Mouse (Mus musculus) CH12.LX (cell line): ENCODE results near the gene Paqr5. TPM values are rescaled to one million over a fixed set of nuclear protein-coding genes. Genes with fewer than 3 reads are reported as not detected.

Source experiments
- DNase-seq: peaks from one replicate; pipeline ENCODE4 v3.0.0-alpha.2; 2013; ENCODE audit errors: extremely low read depth
- H3K27ac ChIP-seq: 2 replicates; pipeline ENCODE4 v1.5.1; 2012; ENCODE audit warnings: low read depth, mild to moderate bottlenecking, control low read depth, moderate library complexity; ENCODE audit not compliant: insufficient read depth
- H3K27me3 ChIP-seq: replicated peaks from 2 replicates; pipeline ENCODE3; 2012; ENCODE audit warnings: inconsistent platforms
- H3K36me3 ChIP-seq, 2 experiments: replicated peaks in 1 of 2; 2 replicates each; pipeline versions ENCODE3 to v1.6.1; 2012; ENCODE audit warnings: inconsistent platforms in 1 of 2, low read length in 1 of 2, mild to moderate bottlenecking in 1 of 2, mixed read lengths in 1 of 2, moderate library complexity in 1 of 2; ENCODE audit not compliant: control insufficient read depth in 1 of 2, insufficient read depth in 1 of 2
- H3K4me1 ChIP-seq, 2 experiments: 2 replicates each; pipeline ENCODE4 v1.6.1; 2012; ENCODE audit warnings: inconsistent platforms in 1 of 2, moderate library complexity in 1 of 2; ENCODE audit not compliant: insufficient read depth in 2 of 2, control insufficient read depth in 1 of 2
- H3K4me2 ChIP-seq: 2 replicates; pipeline ENCODE4 v1.6.1; 2012; ENCODE audit warnings: low read depth, mild to moderate bottlenecking, control low read depth; ENCODE audit not compliant: poor library complexity, insufficient read depth, severe bottlenecking
- H3K4me3 ChIP-seq, 3 experiments: fragments of 150-350 bp in 1 of 3; sonication (generic) in 1 of 3; replicated peaks in 1 of 3; 2 replicates each; pipeline versions ENCODE3 to v1.5.1; 2011 to 2012; ENCODE audit warnings: low read depth in 2 of 3, low read length in 2 of 3, mild to moderate bottlenecking in 2 of 3, moderate library complexity in 2 of 3, control low read depth in 1 of 3, improper control_type of control experiment in 1 of 3, inconsistent platforms in 1 of 3, mixed read lengths in 1 of 3; ENCODE audit not compliant: poor library complexity in 1 of 3
- H3K79me2 ChIP-seq: replicated peaks from 2 replicates; pipeline ENCODE4 v1.6.1; 2012; ENCODE audit warnings: mild to moderate bottlenecking, moderate library complexity; ENCODE audit not compliant: control insufficient read depth, poor library complexity, insufficient read depth, severe bottlenecking; ENCODE audit errors: extremely low read depth
- H3K9ac ChIP-seq: 2 replicates; pipeline ENCODE4 v1.6.1; 2012; ENCODE audit warnings: low read depth, mild to moderate bottlenecking, control low read depth, moderate library complexity; ENCODE audit not compliant: insufficient read depth
- H3K9me3 ChIP-seq: replicated peaks from 2 replicates; pipeline ENCODE3; 2012; ENCODE audit warnings: low read length, inconsistent platforms, mixed read lengths
- BHLHE40 ChIP-seq: IDR thresholded peaks from 2 replicates; pipeline ENCODE4 v1.6.1; 2011; ENCODE audit warnings: mild to moderate bottlenecking, low read depth, low read length, improper control_type of control experiment
- CHD2 ChIP-seq: IDR thresholded peaks from 2 replicates; pipeline ENCODE4 v1.6.1; 2011; ENCODE audit warnings: low read length, improper control_type of control experiment
- CTCF ChIP-seq, 2 experiments: IDR thresholded peaks in 1 of 2; conservative IDR thresholded peaks in 1 of 2; 2 replicates each; pipeline ENCODE4 v1.5.1; 2011 to 2012; ENCODE audit warnings: low read depth in 2 of 2, low read length in 2 of 2, improper control_type of control experiment in 1 of 2, inconsistent platforms in 1 of 2, mild to moderate bottlenecking in 1 of 2, moderate library complexity in 1 of 2
- ETS1 ChIP-seq: conservative IDR thresholded peaks from 2 replicates; pipeline ENCODE4 v1.6.1; 2012; ENCODE audit warnings: low read depth, mild to moderate bottlenecking, inconsistent platforms, low read length, improper control_type of control experiment, moderate library complexity
- GABPA ChIP-seq: IDR thresholded peaks from 2 replicates; pipeline ENCODE4 v1.6.1; 2012; ENCODE audit warnings: low read depth, low read length, improper control_type of control experiment, inconsistent platforms; ENCODE audit not compliant: insufficient replicate concordance
- HCFC1 ChIP-seq: IDR thresholded peaks from 2 replicates; pipeline ENCODE4 v1.6.1; 2012; ENCODE audit warnings: low read depth, mild to moderate bottlenecking, inconsistent platforms, low read length, improper control_type of control experiment
- IRF4 ChIP-seq: IDR thresholded peaks from 2 replicates; pipeline ENCODE4 v1.6.1; 2014; ENCODE audit warnings: low read depth, mild to moderate bottlenecking, inconsistent platforms, low read length, improper control_type of control experiment
- JUN ChIP-seq: IDR thresholded peaks from 2 replicates; pipeline ENCODE4 v1.6.1; 2011; ENCODE audit warnings: low read depth, mild to moderate bottlenecking, low read length, improper control_type of control experiment, moderate library complexity; ENCODE audit not compliant: insufficient read depth
- JUND ChIP-seq: conservative IDR thresholded peaks from 2 replicates; pipeline ENCODE4 v1.6.1; 2011; ENCODE audit warnings: low read depth, low read length, improper control_type of control experiment
- KAT2A ChIP-seq: IDR thresholded peaks from 2 replicates; pipeline ENCODE4 v1.6.1; 2012; ENCODE audit warnings: low read length, improper control_type of control experiment, inconsistent platforms; ENCODE audit not compliant: insufficient replicate concordance
- MAFK ChIP-seq: IDR thresholded peaks from 2 replicates; pipeline ENCODE4 v1.6.1; 2011; ENCODE audit warnings: low read length, improper control_type of control experiment; ENCODE audit not compliant: insufficient replicate concordance
- MAZ ChIP-seq: IDR thresholded peaks from 2 replicates; pipeline ENCODE4 v1.6.1; 2012; ENCODE audit warnings: low read depth, mild to moderate bottlenecking, inconsistent platforms, low read length, improper control_type of control experiment, moderate library complexity
- MEF2A ChIP-seq: IDR thresholded peaks from 2 replicates; pipeline ENCODE4 v1.6.1; 2014; ENCODE audit warnings: low read depth, mild to moderate bottlenecking, inconsistent platforms, low read length, improper control_type of control experiment, borderline replicate concordance
- MXI1 ChIP-seq: IDR thresholded peaks from 2 replicates; pipeline ENCODE4 v1.6.1; 2011; ENCODE audit warnings: mild to moderate bottlenecking, low read depth, low read length, improper control_type of control experiment
- NELFE ChIP-seq: IDR thresholded peaks from 2 replicates; pipeline ENCODE4 v1.6.1; 2011; ENCODE audit warnings: low read depth, low read length, improper control_type of control experiment
- NRF1 ChIP-seq: IDR thresholded peaks from 2 replicates; pipeline ENCODE4 v1.6.1; 2014; ENCODE audit warnings: low read depth, mild to moderate bottlenecking, inconsistent platforms, low read length, improper control_type of control experiment, moderate library complexity
- PAX5 ChIP-seq: IDR thresholded peaks from 2 replicates; pipeline ENCODE4 v1.6.1; 2012; ENCODE audit warnings: low read length, inconsistent platforms, mixed read lengths
- POLR2A ChIP-seq: IDR thresholded peaks from 2 replicates; pipeline ENCODE4 v1.6.1; 2011; ENCODE audit warnings: low read depth, mild to moderate bottlenecking, improper control_type of control experiment, low read length
- RAD21 ChIP-seq: IDR thresholded peaks from 2 replicates; pipeline ENCODE4 v1.6.1; 2011; ENCODE audit warnings: low read depth, mild to moderate bottlenecking, low read length, improper control_type of control experiment, moderate library complexity
- RCOR1 ChIP-seq: conservative IDR thresholded peaks from 2 replicates; pipeline ENCODE4 v1.6.1; 2012; ENCODE audit warnings: low read depth, mild to moderate bottlenecking, inconsistent platforms, low read length, improper control_type of control experiment
- SIN3A ChIP-seq: IDR thresholded peaks from 2 replicates; pipeline ENCODE4 v1.6.1; 2012; ENCODE audit warnings: low read length, improper control_type of control experiment, inconsistent platforms
- SMC3 ChIP-seq: IDR thresholded peaks from 2 replicates; pipeline ENCODE4 v1.6.1; 2011; ENCODE audit warnings: low read depth, low read length, improper control_type of control experiment
- TBP ChIP-seq: conservative IDR thresholded peaks from 2 replicates; pipeline ENCODE4 v1.6.1; 2011; ENCODE audit warnings: low read depth, low read length, improper control_type of control experiment
- UBTF ChIP-seq: IDR thresholded peaks from 2 replicates; pipeline ENCODE4 v1.6.1; 2012; ENCODE audit warnings: low read depth, mild to moderate bottlenecking, inconsistent platforms, low read length, improper control_type of control experiment, moderate library complexity
- ZMIZ1 ChIP-seq: IDR thresholded peaks from 2 replicates; pipeline ENCODE4 v1.6.1; 2012; ENCODE audit warnings: low read depth, mild to moderate bottlenecking, inconsistent platforms, low read length, improper control_type of control experiment
- dilution Hi-C: fragments of 300-500 bp; cut with MboI; formaldehyde crosslinking; loops from 2 replicates; pipeline ENCODE4 v1.14.3; 2020; ENCODE audit warnings: low sequenced_read_pairs; ENCODE audit not compliant: extremely low pct_unique_long_range_greater_than_20kb, extremely low pct_ligation_motif_present
- in situ Hi-C: fragments of 300-500 bp; cut with MboI; formaldehyde crosslinking; loops from 3 replicates; pipeline ENCODE4 v1.14.3; 2019; ENCODE audit warnings: low sequenced_read_pairs, low pct_ligation_motif_present, low pct_unique_long_range_greater_than_20kb, mixed read lengths
- polyA plus RNA-seq: library from polyadenylated mRNA; unstranded; fragments of >175 nt; gene quantifications from 2 replicates; pipeline ENCODE4 v1.2.1, GENCODE M21; 2012; ENCODE audit warnings: low read depth; ENCODE audit not compliant: insufficient read length
- total RNA-seq, 2 experiments: library from RNA; depleted of rRNA; stranded (reverse); fragments of 300-350 nt in 1 of 2; fragments of >200 nt in 1 of 2; gene quantifications; 2 replicates each; pipeline ENCODE4 v1.2.3; 2012 to 2014

The Paqr5 gene
- total and polyA plus RNA-seq, 3 experiments: 0.38 to 0.43 (median 0.39) TPM

DNA sequence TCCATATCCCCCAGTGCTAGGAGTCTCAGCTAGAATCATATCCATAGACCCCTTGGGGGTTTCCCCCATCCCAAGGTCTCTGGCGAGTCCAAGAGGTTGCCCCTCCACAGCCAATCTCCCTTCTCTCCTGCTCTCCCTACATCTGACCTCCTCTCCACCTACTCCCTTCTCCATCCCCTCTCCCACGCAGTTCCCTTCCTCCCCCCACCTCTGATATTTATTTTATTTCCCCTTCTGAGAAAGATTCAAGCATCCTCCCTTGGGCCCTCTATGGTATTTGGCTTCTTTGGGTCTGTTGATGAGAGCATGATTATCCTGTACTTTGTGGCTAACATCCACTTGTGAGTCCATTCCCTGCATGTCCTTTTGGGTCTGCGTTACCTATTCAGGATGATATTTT, 118.3 kb downstream of the Paqr5 start (continued):
- TF ChIP-seq IRF4 (no peak), ZMIZ1 (no peak), SMC3 (no peak)
- TF ChIP-seq, all 38 proteins: peak for 0

- dilution Hi-C loops: no loop called here
- in situ Hi-C loops: loop anchor here (5.0 kb wide), 1 partner anchor 80 kb away; no protein-coding TSS in a partner anchor
- no peaks in the 10 kb centered on the region for H3K27me3 ChIP-seq
Measured at GRCm38 (mm10) chr9:61907621-61908295, 118.9 kb downstream of the Paqr5 start.

DNA sequence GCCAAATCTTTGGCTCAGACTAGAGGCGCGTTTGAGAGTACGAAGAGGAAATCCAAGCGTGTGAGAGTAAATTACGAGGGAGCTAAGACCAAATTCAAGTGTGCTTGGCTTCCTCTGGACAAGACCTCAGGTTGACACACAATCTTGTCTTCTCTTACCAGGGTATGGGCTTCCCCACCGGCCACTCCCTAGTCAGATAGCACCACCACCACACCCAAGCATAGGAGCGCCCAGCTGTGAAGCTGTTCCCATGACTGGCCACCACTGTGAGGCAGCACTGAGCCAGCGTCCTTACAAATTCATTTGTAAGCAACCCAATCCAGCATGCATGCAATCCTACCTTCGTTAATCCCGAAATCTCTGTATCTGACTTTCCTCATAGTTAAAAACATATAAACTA, 119.7 kb downstream of the Paqr5 start:
- in situ Hi-C loops: loop anchor here (5.0 kb wide), 1 partner anchor 80 kb away; no protein-coding TSS in a partner anchor
- peak; percentile 71 for DNase-seq
- no peaks in the 10 kb centered on the region for H3K79me2 ChIP-seq
- dilution Hi-C loops: no loop called here
- TF ChIP-seq MAZ (no peak), RAD21 (peak; percentile 53), IRF4 (0 out of 2 replicates have a peak, but pooled peaks have one; percentile 6), GABPA (no peak), BHLHE40 (no peak), JUN (no peak), NRF1 (no peak), SIN3A (no peak), NELFE (no peak), ETS1 (no peak), MXI1 (no peak), CTCF (conservative IDR thresholded peaks at IDR 0.05 in 1 of 2, IDR thresholded peaks at IDR 0.05 in 1 of 2; ENCODE audit: low read depth in 2 of 2, low read length in 2 of 2) (peak; percentile 69 to 80), TBP (peak; percentile 90), JUND (no peak), RCOR1 (no peak), SMC3 (peak; percentile 64), UBTF (peak; percentile 97), POLR2A (no peak)
- TF ChIP-seq, all 38 proteins: peak for 6
- Histone ChIP-seq H3K9me3 (no peaks in the 10 kb centered on the region), H3K4me1 (peaks cover 11 to 51% of the 10 kb centered on the region in 2 experiments), H3K27ac (no peak overlapping the region), H3K4me2 (no peak overlapping the region), H3K9ac (no peak overlapping the region), H3K27me3 (no peaks in the 10 kb centered on the region), H3K36me3 (peaks cover 13 to 29% of the 10 kb centered on the region in 2 experiments), H3K4me3 (no peak overlapping the region)

More at GRCm38 (mm10) chr9:61907621-61908295, 118.9 kb downstream of the Paqr5 start:
- DNase-seq: no peak
- TF ChIP-seq PAX5 (no peak), MEF2A (no peak), CTCF (conservative IDR thresholded peaks at IDR 0.05 in 1 of 2, IDR thresholded peaks at IDR 0.05 in 1 of 2; ENCODE audit: low read depth in 2 of 2, low read length in 2 of 2) (no peak), HCFC1 (no peak), MAFK (no peak), MAZ (no peak), NELFE (no peak), KAT2A (no peak), CHD2 (no peak)
- peaks cover 21 to 38% of the 10 kb centered on the region in 2 experiments for H3K36me3 ChIP-seq
- H3K27ac ChIP-seq: no peak overlapping the region
- no peaks in the 10 kb centered on the region for H3K9me3 ChIP-seq
- H3K4me1 ChIP-seq: peaks cover 9 to 51% of the 10 kb centered on the region in 2 experiments
- H3K4me2 ChIP-seq: no peak overlapping the region
- no peaks in the 10 kb centered on the region for H3K79me2 ChIP-seq
- H3K9ac ChIP-seq: no peak overlapping the region
- no peak overlapping the region for H3K4me3 ChIP-seq
